Mouse (Mus musculus): ENCODE measurements around the gene Terb2. TPM values are rescaled to one million over a fixed set of nuclear protein-coding genes. Genes with fewer than 3 reads are reported as not detected.

Terb2 gene
- polyA plus RNA-seq, 1 experiment from 2014 or later = not detected

GRCm38 (mm10) chr2:122247786-122248185, 61.7 kb downstream of the Terb2 start:
- ATAC-seq (ENCODE audit: low read depth) = no peak
- H3K9me3 ChIP-seq (ENCODE audit: control insufficient read depth, low read length) = no peaks in the 10 kb centered on the region

GRCm38 (mm10) chr2:122255997-122256396, 69.9 kb downstream of the Terb2 start:
- Histone ChIP-seq H3K36me3 (ENCODE audit: control insufficient read depth, insufficient read depth, low read length) (no peaks in the 10 kb centered on the region), H3K27ac (ENCODE audit: low read length) (no peak overlapping the region), H3K4me1 (replicated peaks; ENCODE audit: control insufficient read depth, insufficient read depth, low read length) (no peaks in the 10 kb centered on the region), H3K4me2 (ENCODE audit: low read depth, low read length) (no peak overlapping the region), H3K27me3 (ENCODE audit: control insufficient read depth, insufficient read depth, low read depth, low read length) (no peaks in the 10 kb centered on the region), H3K9me3 (ENCODE audit: control insufficient read depth, low read length) (no peaks in the 10 kb centered on the region), H3K9ac (ENCODE audit: low read length) (no peak overlapping the region), H3K4me3 (ENCODE audit: low read length) (no peak overlapping the region)
- ATAC-seq (ENCODE audit: low read depth) = no peak
- 86% methylated on average over 5 of the region's 5 CpGs for WGBS

More at GRCm38 (mm10) chr2:122247786-122248185, 61.7 kb downstream of the Terb2 start:
- Histone ChIP-seq H3K4me3 (ENCODE audit: low read length) (no peak overlapping the region), H3K4me1 (replicated peaks; ENCODE audit: control insufficient read depth, insufficient read depth, low read length) (0 out of 2 replicates have a peak, but pooled peaks cover 2% of the 10 kb centered on the region), H3K27me3 (ENCODE audit: control insufficient read depth, insufficient read depth, low read depth, low read length) (no peaks in the 10 kb centered on the region), H3K9ac (ENCODE audit: low read length) (no peak overlapping the region), H3K4me2 (ENCODE audit: low read depth, low read length) (no peak overlapping the region), H3K36me3 (ENCODE audit: control insufficient read depth, insufficient read depth, low read length) (no peaks in the 10 kb centered on the region), H3K27ac (ENCODE audit: low read length) (no peak overlapping the region)
- WGBS = 68% methylated on average over 10 of the region's 10 CpGs

Other genes starting within 250 kb of the Terb2 start
- 48.2 and 50.5 TPM in 2 replicates for gene Ctdspl2, start 230.3 kb upstream of the Terb2 start, polyA plus RNA-seq (2015; fragmentation: Nextera tagmentation; extraction: Ambion mirVana)
- 0.11 and 0.13 TPM in 2 replicates for gene Mageb3, start 230.2 kb upstream of the Terb2 start, polyA plus RNA-seq (2015; fragmentation: Nextera tagmentation; extraction: Ambion mirVana)
- 9.1 and 9.7 TPM in 2 replicates for gene Eif3j1, start 157.7 kb upstream of the Terb2 start, polyA plus RNA-seq (2015; fragmentation: Nextera tagmentation; extraction: Ambion mirVana)
- gene Spg11, start 67.9 kb upstream of the Terb2 start, polyA plus RNA-seq (2015; fragmentation: Nextera tagmentation; extraction: Ambion mirVana) = 8.9 and 9.5 TPM in 2 replicates
- 408 and 412 TPM in 2 replicates for gene B2m, start 38.6 kb upstream of the Terb2 start, polyA plus RNA-seq (2015; fragmentation: Nextera tagmentation; extraction: Ambion mirVana)
- gene Trim69, start 25.6 kb upstream of the Terb2 start, polyA plus RNA-seq (2015; fragmentation: Nextera tagmentation; extraction: Ambion mirVana) = 0.11 TPM in 1 of 2 replicates, not detected in the other
- gene Patl2, start 83 bp upstream of the Terb2 start, polyA plus RNA-seq (2015; fragmentation: Nextera tagmentation; extraction: Ambion mirVana) = not detected in 2 replicates
- gene Sord, start 48.5 kb downstream of the Terb2 start, polyA plus RNA-seq (2015; fragmentation: Nextera tagmentation; extraction: Ambion mirVana) = 23.4 and 26.2 TPM in 2 replicates
- not detected in 2 replicates for gene Duox2, start 112.2 kb downstream of the Terb2 start, polyA plus RNA-seq (2015; fragmentation: Nextera tagmentation; extraction: Ambion mirVana)
- not detected in 2 replicates for gene Duoxa2, start 112.6 kb downstream of the Terb2 start, polyA plus RNA-seq (2015; fragmentation: Nextera tagmentation; extraction: Ambion mirVana)
- 0.30 and 0.51 TPM in 2 replicates for gene Duoxa1, start 127.5 kb downstream of the Terb2 start, polyA plus RNA-seq (2015; fragmentation: Nextera tagmentation; extraction: Ambion mirVana)
- gene Duox1, start 129.4 kb downstream of the Terb2 start, polyA plus RNA-seq (2015; fragmentation: Nextera tagmentation; extraction: Ambion mirVana) = 0.03 and 0.16 TPM in 2 replicates
- 2.5 and 2.9 TPM in 2 replicates for gene Shf, start 182.9 kb downstream of the Terb2 start, polyA plus RNA-seq (2015; fragmentation: Nextera tagmentation; extraction: Ambion mirVana)
- gene Slc28a2, start 240.2 kb downstream of the Terb2 start, polyA plus RNA-seq (2015; fragmentation: Nextera tagmentation; extraction: Ambion mirVana) = 0.14 and 0.24 TPM in 2 replicates